Mouse (Mus musculus) cortical plate, adult 2 months (tissue): Measurements from ENCODE around the gene Rho.

Source experiments
- CTCF ChIP-seq: fragments of 200-500 bp; IDR thresholded peaks from 2 replicates; pipeline ENCODE4 v1.5.1; 2011; ENCODE audit warnings: mild to moderate bottlenecking, control low read depth, low read length; ENCODE audit not compliant: insufficient read depth; ENCODE audit errors: extremely low read depth
- POLR2A ChIP-seq: fragments of 200-500 bp; IDR thresholded peaks from 2 replicates; pipeline ENCODE4 v1.6.1; 2011; ENCODE audit warnings: mild to moderate bottlenecking, low read length, control low read depth; ENCODE audit not compliant: insufficient read depth; ENCODE audit errors: extremely low read depth

DNA sequence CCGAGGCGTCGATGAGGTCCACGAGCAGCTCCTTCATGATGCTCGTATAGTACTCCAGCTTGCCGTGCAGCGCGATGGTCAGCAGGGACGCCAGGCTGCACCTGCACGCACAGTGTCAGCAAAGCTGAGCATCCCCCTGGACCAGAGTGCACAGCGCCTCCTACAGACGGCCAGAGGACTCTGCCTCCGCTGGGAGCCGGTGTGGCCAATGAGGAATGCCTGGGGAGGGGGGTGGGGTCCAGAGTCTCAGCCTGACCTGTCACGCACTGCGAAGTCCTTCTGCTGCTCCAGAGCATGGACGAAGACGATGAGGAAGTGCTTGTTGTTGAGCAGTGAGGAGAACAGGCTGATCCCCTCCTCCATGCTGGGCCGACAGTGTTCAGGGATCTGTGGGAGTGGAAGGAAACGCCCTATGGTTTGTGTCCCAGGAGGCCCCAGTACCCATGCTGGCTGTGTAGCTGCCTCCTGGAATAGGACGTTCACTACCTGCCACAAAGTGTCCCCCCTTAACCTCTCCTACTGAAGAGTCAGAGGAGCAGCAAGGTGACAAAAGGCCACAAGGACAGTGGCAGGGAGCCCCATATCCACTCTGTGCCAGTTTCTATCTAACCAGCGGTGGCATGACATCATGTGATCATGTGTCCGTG lies 31.0 kb downstream of the Rho start:
- TF ChIP-seq CTCF (peak; percentile 8; the same call in 1 of the 2 replicates), POLR2A (no peak)
